In the genomic region with DNA sequence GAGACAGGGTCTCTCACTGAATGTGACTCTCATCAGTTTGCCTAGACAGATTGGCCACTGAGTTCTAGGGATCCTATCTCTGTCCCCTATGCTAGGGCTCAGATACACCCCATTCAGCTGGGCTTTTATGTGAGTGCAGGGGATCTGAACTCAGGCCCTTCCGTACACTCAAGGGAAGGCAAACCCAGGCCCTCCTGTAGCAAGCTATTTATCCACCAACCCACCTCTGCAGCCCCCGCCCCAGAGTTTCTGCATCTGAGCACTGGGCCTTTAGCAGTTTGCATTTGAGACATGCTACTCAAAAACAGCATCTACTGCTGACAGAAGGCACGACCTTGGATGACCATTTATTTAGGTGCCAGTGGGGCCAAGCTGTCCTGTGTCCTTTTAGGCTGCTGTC, we compare ENCODE assay signal across 11 mouse cellular contexts.
A peak's percentile ranks its signal among the peaks of the same experiment; 100 is the strongest.
DNase-seq lines count a peak whose midpoint lies in the region; ATAC-seq and TF ChIP-seq lines count a peak whose summit lies in the region.
"Had no signal": no experiment of that assay in that cellular context is flagged by ENCODE, and none has a peak within 500 bp of the region (broad histone marks: within the 10 kb centered on the region; RNA-seq: fewer than 3 reads in every experiment).

No protein-coding gene starts in this region.

- no peak overlapping the region for H3K4me3 ChIP-seq in kidney, embryonic 14.5 days (ENCODE audit: low read length)
- H3K4me3 ChIP-seq in embryonic facial prominence, embryonic 11.5 days (ENCODE audit: low read depth, low read length), result no peak overlapping the region
- no peak overlapping the region for H3K4me3 ChIP-seq in forebrain, embryonic 11.5 days (ENCODE audit: low read depth, low read length)
- no peak overlapping the region for H3K4me3 ChIP-seq in limb, embryonic 12.5 days (replicated peaks)
- H3K4me3 ChIP-seq in thymus, adult 2 months (ENCODE audit: control insufficient read depth, insufficient read depth, low read length), result no peak overlapping the region

- H3K9me3 ChIP-seq in kidney, embryonic 14.5 days (ENCODE audit: control insufficient read depth, low read length), result no peaks in the 10 kb centered on the region; the same call in 1 of the 2 replicates
- H3K9me3 ChIP-seq in embryonic facial prominence, embryonic 11.5 days (replicated peaks; ENCODE audit: control insufficient read depth, low read length), result no peaks in the 10 kb centered on the region
- H3K9me3 ChIP-seq in forebrain, embryonic 11.5 days (ENCODE audit: control insufficient read depth, low read length), result no peaks in the 10 kb centered on the region
- no peaks in the 10 kb centered on the region for H3K9me3 ChIP-seq in limb, embryonic 12.5 days

- H3K4me1 ChIP-seq in kidney, embryonic 14.5 days (ENCODE audit: control insufficient read depth, insufficient read depth, low read length), result peaks cover 12% of the 10 kb centered on the region; the same call in 1 of the 2 replicates
- no peaks in the 10 kb centered on the region; the same call in 1 of the 2 replicates for H3K4me1 ChIP-seq in embryonic facial prominence, embryonic 11.5 days (ENCODE audit: control insufficient read depth, insufficient read depth, low read length)
- no peaks in the 10 kb centered on the region; the same call in 1 of the 2 replicates for H3K4me1 ChIP-seq in forebrain, embryonic 11.5 days (replicated peaks; ENCODE audit: control insufficient read depth, insufficient read depth, low read length)
- H3K4me1 ChIP-seq in limb, embryonic 12.5 days (replicated peaks), result peaks cover 28% of the 10 kb centered on the region
- H3K4me1 ChIP-seq in thymus, adult 2 months (replicated peaks; ENCODE audit: control insufficient read depth, insufficient read depth, low read length), result peaks cover 4% of the 10 kb centered on the region; the same call in 1 of the 2 replicates

- H3K36me3 ChIP-seq in kidney, embryonic 14.5 days (ENCODE audit: control insufficient read depth, insufficient read depth, low read length), result no peaks in the 10 kb centered on the region
- no peaks in the 10 kb centered on the region for H3K36me3 ChIP-seq in embryonic facial prominence, embryonic 11.5 days (replicated peaks; ENCODE audit: control insufficient read depth, insufficient read depth, low read depth, low read length)
- no peaks in the 10 kb centered on the region for H3K36me3 ChIP-seq in forebrain, embryonic 11.5 days (ENCODE audit: control insufficient read depth, insufficient read depth, low read length)
- H3K36me3 ChIP-seq in limb, embryonic 12.5 days, result no peaks in the 10 kb centered on the region
- no peaks in the 10 kb centered on the region for H3K36me3 ChIP-seq in thymus, adult 2 months (ENCODE audit: control insufficient read depth, insufficient read depth, low read length)

- no peak for TF ChIP-seq CTCF in thymus, adult 2 months (IDR thresholded peaks at IDR 0.05; ENCODE audit: borderline replicate concordance, control insufficient read depth, extremely low read depth, insufficient read depth, low read length, poor library complexity)

- H3K27ac ChIP-seq in kidney, embryonic 14.5 days (ENCODE audit: low read depth, low read length), result peak overlapping the region; percentile 38; the same call in 1 of the 2 replicates
- H3K27ac ChIP-seq in embryonic facial prominence, embryonic 11.5 days (replicated peaks; ENCODE audit: low read depth, low read length), result no peak overlapping the region
- no peak overlapping the region for H3K27ac ChIP-seq in forebrain, embryonic 11.5 days (ENCODE audit: low read depth, low read length)
- H3K27ac ChIP-seq in limb, embryonic 12.5 days, result 0 out of 2 replicates have a peak overlapping the region, but pooled peaks have one; percentile 57
- H3K27ac ChIP-seq in thymus, adult 2 months (ENCODE audit: control insufficient read depth, insufficient read depth, low read length), result no peak overlapping the region

- no peak overlapping the region for H3K9ac ChIP-seq in kidney, embryonic 14.5 days (ENCODE audit: low read depth, low read length)
- H3K9ac ChIP-seq in embryonic facial prominence, embryonic 11.5 days (replicated peaks; ENCODE audit: low read length), result peak overlapping the region; percentile 29; the same call in 1 of the 2 replicates
- no peak overlapping the region for H3K9ac ChIP-seq in forebrain, embryonic 11.5 days (ENCODE audit: low read length)
- no peak overlapping the region for H3K9ac ChIP-seq in limb, embryonic 12.5 days (replicated peaks)

- no peak for TF ChIP-seq POLR2A in thymus, adult 2 months (IDR thresholded peaks at IDR 0.05; ENCODE audit: control insufficient read depth, extremely low read depth, insufficient read depth, low read length, poor library complexity)

- DNase-seq in kidney, adult 9 months, result no peak
- no peak for DNase-seq in embryonic facial prominence, embryonic 11.5 days (ENCODE audit: low spot score)
- DNase-seq in forebrain, embryonic 11.5 days (ENCODE audit: low spot score), result no peak
- DNase-seq in Muller cell, postnatal 12 days (ENCODE audit: inconsistent ontology term), result no peak
- DNase-seq in thymus, adult 2 months, result no peak
- DNase-seq: cerebellum, postnatal 14 days; thymus, postnatal 36 days had no signal

- 61% methylated on average over 3 of the region's 3 CpGs for WGBS in kidney, embryonic 14.5 days
- WGBS in embryonic facial prominence, embryonic 11.5 days, result 68% methylated on average over 3 of the region's 3 CpGs
- WGBS in forebrain, embryonic 11.5 days, result 80% methylated on average over 3 of the region's 3 CpGs
- WGBS in limb, embryonic 12.5 days, result 80% methylated on average over 3 of the region's 3 CpGs
- 90% methylated on average over 3 of the region's 3 CpGs for WGBS in thymus, adult 2 months

- no peak for ATAC-seq in kidney, embryonic 14.5 days (ENCODE audit: low FRiP score, low TSS enrichment)
- ATAC-seq in embryonic facial prominence, embryonic 11.5 days (replicated peaks; ENCODE audit: insufficient number of reproducible peaks, low FRiP score, low TSS enrichment, low read depth), result no peak
- no peak for ATAC-seq in forebrain, embryonic 11.5 days (replicated peaks; ENCODE audit: low FRiP score)
- no peak for ATAC-seq in limb, embryonic 12.5 days (ENCODE audit: insufficient number of reproducible peaks, insufficient read depth, low FRiP score, low TSS enrichment, low read depth)
- no peak for ATAC-seq in megakaryocyte progenitor cell, adult 5-6 weeks (replicated peaks; ENCODE audit: poor library complexity)

- peaks cover 9% of the 10 kb centered on the region; the same call in 1 of the 2 replicates for H3K27me3 ChIP-seq in kidney, embryonic 14.5 days (ENCODE audit: control insufficient read depth, insufficient read depth, low read length)
- H3K27me3 ChIP-seq in embryonic facial prominence, embryonic 11.5 days (ENCODE audit: control insufficient read depth, insufficient read depth, low read length), result no peaks in the 10 kb centered on the region
- H3K27me3 ChIP-seq in forebrain, embryonic 11.5 days (ENCODE audit: control insufficient read depth, insufficient read depth, low read length), result no peaks in the 10 kb centered on the region
- peaks cover 11% of the 10 kb centered on the region; the same call in 1 of the 2 replicates for H3K27me3 ChIP-seq in limb, embryonic 12.5 days
- no peaks in the 10 kb centered on the region for H3K27me3 ChIP-seq in thymus, adult 2 months (ENCODE audit: control insufficient read depth, insufficient read depth, low read length)
- H3K27me3 ChIP-seq: CH12.LX had no signal

- H3K4me2 ChIP-seq in kidney, embryonic 14.5 days (replicated peaks; ENCODE audit: low read depth, low read length), result peak overlapping the region; percentile 38
- no peak overlapping the region for H3K4me2 ChIP-seq in embryonic facial prominence, embryonic 11.5 days (ENCODE audit: low read depth, low read length)
- peak overlapping the region; percentile 42; the same call in 1 of the 2 replicates for H3K4me2 ChIP-seq in forebrain, embryonic 11.5 days (ENCODE audit: low read depth, low read length, severe bottlenecking)
- H3K4me2 ChIP-seq in limb, embryonic 12.5 days, result peak overlapping the region; percentile 51

Comparison
In these comparisons a context has a peak if more than half of its experiments do, and no peak if none do; other contexts are left out.
1. H3K27ac ChIP-seq: peak in kidney, embryonic 14.5 days (single experiment) and limb, embryonic 12.5 days (single experiment); none in embryonic facial prominence, embryonic 11.5 days (single experiment), forebrain, embryonic 11.5 days (single experiment) and thymus, adult 2 months (single experiment).